Mouse (Mus musculus): Measurements from ENCODE around the gene Krt19. TPM values are rescaled to one million over a fixed set of nuclear protein-coding genes. Genes with fewer than 3 reads are reported as not detected.
A peak's percentile ranks its signal among the peaks of the same experiment; 100 is the strongest.

Krt19 gene
- 0.25 and 0.44 TPM in 2 replicates for polyA plus RNA-seq (2012; rRNA removed)

DNA sequence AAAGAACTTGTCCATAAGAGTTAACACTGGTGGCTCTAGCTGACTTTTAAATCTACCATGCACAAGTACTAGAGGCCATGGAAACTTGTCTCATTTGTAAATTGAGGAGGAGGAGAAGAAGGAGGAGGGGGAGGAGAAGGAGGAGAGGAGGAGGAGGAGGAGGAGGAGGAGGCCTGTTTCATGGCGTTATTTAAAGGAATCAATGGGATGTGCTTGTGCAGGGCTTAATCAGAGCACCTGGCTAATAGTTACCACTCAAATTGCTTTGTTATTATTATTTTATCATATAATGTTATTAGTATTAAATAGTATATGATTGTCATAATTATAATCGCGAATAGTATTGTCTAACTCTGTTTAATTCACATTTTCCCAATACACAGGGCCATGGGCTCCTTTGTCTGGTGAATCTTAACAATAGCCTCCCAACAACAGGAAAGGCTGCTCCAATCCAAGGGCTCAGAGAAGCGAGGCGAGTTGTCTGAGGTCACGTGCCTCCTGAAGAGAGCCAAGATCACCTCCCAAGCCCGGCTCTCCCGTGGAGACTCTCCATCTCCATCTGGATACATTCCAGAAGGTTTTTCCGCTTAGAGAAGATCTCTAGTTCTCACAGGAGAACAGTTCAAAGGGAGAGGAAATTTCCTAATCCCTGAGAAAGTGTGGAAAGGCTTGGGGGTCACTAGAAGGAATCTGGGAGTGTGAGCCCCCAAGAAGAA lies at the start of gene Krt19:
TSS of gene Krt19 (minus strand) at position 51 of the 716 bp plus-strand sequence.
- Histone ChIP-seq H3K27ac (ENCODE audit: insufficient read depth, low read length) (no peak within 1 kb of the TSS), H3K4me3 (ENCODE audit: insufficient read depth, low read length) (no peak within 1 kb of the TSS), H3K4me1 (ENCODE audit: control insufficient read depth, insufficient read depth, low read length) (no peaks in the 10 kb centered on the region)
- TF ChIP-seq CTCF (IDR thresholded peaks at IDR 0.05; ENCODE audit: extremely low read depth, insufficient read depth, low read length), result no peak
- no peak for TF ChIP-seq POLR2A (IDR thresholded peaks at IDR 0.05; ENCODE audit: extremely low read depth, insufficient read depth, low read length)

DNA sequence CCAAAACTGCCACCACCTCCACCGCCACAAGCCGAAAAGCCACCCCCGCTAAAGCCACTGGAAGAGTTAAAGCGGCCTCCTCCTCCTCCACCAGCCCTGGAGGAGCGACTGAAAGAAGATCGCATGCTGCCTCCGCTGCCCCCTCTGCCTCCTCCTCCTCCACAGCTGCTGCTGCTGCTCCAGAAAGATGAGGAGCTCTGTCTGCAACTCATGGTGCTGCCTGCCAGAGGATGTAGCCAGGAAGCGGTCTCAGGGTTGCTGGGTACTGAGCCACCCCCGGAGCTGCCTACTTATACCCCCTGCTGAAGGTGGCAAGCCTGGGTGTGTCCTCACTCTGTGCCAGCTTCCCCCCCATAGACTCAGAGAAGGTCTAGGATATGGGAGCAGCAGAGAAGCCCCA lies 44.5 kb upstream of the Krt19 start, which contains the start of gene Krt9:
TSS of gene Krt9 (minus strand) at position 255 of the 400 bp plus-strand sequence.
- TF ChIP-seq CTCF (IDR thresholded peaks at IDR 0.05; ENCODE audit: extremely low read depth, insufficient read depth, low read length) (no peak), POLR2A (IDR thresholded peaks at IDR 0.05; ENCODE audit: extremely low read depth, insufficient read depth, low read length) (no peak)
- H3K4me3 ChIP-seq (ENCODE audit: insufficient read depth, low read length), result no peak within 1 kb of the TSS
- peak within 1 kb of the TSS; percentile 45 for H3K27ac ChIP-seq (ENCODE audit: insufficient read depth, low read length)
- peaks cover 9% of the 10 kb centered on the region for H3K4me1 ChIP-seq (ENCODE audit: control insufficient read depth, insufficient read depth, low read length)

DNA sequence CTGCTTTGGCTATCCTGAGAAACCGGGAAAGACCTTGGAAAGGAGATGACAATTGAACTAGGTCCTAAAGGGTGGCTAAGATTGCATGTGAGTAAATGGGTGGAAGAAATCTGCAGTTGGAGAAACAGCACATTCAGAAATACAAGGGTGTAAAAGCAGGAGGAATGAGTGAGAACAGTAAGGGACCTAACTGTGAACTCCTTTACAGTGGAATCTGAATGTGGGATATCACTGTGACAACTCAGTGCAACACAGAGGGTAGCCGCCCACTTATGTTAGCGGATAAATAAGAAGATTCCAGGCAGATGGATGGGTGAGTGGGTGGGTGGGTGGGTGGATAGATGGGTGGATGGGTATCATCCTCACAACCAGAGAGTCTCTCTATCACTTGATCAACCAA lies 43.4 kb upstream of the Krt19 start:
- H3K27ac ChIP-seq (ENCODE audit: insufficient read depth, low read length), result no peak overlapping the region
- H3K4me1 ChIP-seq (ENCODE audit: control insufficient read depth, insufficient read depth, low read length), result peaks cover 9% of the 10 kb centered on the region
- H3K4me3 ChIP-seq (ENCODE audit: insufficient read depth, low read length), result no peak overlapping the region
- TF ChIP-seq CTCF (IDR thresholded peaks at IDR 0.05; ENCODE audit: extremely low read depth, insufficient read depth, low read length) (no peak), POLR2A (IDR thresholded peaks at IDR 0.05; ENCODE audit: extremely low read depth, insufficient read depth, low read length) (no peak)

DNA sequence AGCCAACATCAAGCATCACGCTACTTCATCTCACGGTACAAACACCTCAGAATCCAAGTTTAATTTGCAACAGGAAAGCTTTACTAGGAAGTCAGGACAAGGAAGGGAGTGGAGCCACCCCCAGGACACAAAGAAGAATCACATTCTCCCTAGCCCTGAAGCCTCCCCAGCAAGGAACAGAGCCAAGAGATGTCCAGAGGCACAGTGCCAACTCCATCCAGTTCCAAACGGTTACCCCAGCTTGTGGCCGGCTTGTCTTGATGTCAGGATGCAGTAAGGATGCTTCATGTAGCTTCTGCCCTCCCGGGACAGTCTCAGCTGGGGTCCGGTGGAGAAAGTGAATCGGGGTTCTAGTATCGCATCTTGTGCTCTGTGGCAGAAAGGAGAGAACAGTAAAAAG lies 38.3 kb upstream of the Krt19 start:
- Histone ChIP-seq H3K4me1 (ENCODE audit: control insufficient read depth, insufficient read depth, low read length) (0 out of 2 replicates have a peak, but pooled peaks cover 4% of the 10 kb centered on the region), H3K27ac (ENCODE audit: insufficient read depth, low read length) (no peak overlapping the region), H3K4me3 (ENCODE audit: insufficient read depth, low read length) (no peak overlapping the region)
- no peak for TF ChIP-seq POLR2A (IDR thresholded peaks at IDR 0.05; ENCODE audit: extremely low read depth, insufficient read depth, low read length)
- TF ChIP-seq CTCF (IDR thresholded peaks at IDR 0.05; ENCODE audit: extremely low read depth, insufficient read depth, low read length), result no peak

DNA sequence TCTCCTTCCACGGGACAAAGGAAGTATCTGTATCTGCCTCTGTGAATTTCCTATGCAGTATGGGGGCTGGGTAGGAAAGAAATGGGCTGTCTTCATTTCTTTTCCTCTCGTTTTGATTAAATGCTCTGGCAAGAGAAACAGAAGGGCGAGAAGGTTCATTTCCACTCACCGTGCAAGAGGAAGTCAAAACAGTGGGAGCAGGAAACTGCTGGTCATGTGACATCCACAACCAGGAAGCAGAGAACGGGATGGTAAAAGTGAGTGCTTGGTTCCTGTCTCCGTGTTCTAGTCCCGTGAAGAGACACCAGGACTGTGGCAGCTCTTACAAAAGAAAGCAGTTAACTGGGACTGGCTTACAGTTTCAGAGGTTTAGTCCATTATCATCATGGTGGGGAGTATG lies 33.3 kb upstream of the Krt19 start:
- TF ChIP-seq CTCF (IDR thresholded peaks at IDR 0.05; ENCODE audit: extremely low read depth, insufficient read depth, low read length), result no peak
- no peak for TF ChIP-seq POLR2A (IDR thresholded peaks at IDR 0.05; ENCODE audit: extremely low read depth, insufficient read depth, low read length)
- Histone ChIP-seq H3K4me3 (ENCODE audit: insufficient read depth, low read length) (no peak overlapping the region), H3K27ac (ENCODE audit: insufficient read depth, low read length) (no peak overlapping the region), H3K4me1 (ENCODE audit: control insufficient read depth, insufficient read depth, low read length) (peaks cover 5% of the 10 kb centered on the region; the same call in 1 of the 2 replicates)

DNA sequence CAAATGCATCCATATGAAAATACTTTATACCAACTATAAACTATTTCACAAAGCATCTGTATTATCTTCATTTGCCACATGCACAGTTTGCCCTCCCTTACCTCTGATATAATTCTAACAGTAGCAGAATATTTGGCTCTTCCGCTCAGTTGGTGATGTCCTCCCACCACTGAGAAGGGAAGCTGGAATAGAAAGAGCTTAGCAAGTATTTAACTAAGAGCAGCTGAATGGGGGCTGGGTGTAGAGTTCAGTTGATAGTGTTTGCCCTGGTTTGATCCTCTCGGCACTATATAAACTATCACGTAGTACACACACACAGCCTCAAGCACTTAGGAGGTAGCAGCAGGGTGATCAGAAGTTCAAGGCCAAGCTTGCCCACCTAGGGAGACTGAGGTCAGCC lies 30.8 kb upstream of the Krt19 start:
- TF ChIP-seq CTCF (IDR thresholded peaks at IDR 0.05; ENCODE audit: extremely low read depth, insufficient read depth, low read length) (no peak), POLR2A (IDR thresholded peaks at IDR 0.05; ENCODE audit: extremely low read depth, insufficient read depth, low read length) (no peak)
- Histone ChIP-seq H3K4me3 (ENCODE audit: insufficient read depth, low read length) (no peak overlapping the region), H3K4me1 (ENCODE audit: control insufficient read depth, insufficient read depth, low read length) (peaks cover 5% of the 10 kb centered on the region; the same call in 1 of the 2 replicates), H3K27ac (ENCODE audit: insufficient read depth, low read length) (no peak overlapping the region)

DNA sequence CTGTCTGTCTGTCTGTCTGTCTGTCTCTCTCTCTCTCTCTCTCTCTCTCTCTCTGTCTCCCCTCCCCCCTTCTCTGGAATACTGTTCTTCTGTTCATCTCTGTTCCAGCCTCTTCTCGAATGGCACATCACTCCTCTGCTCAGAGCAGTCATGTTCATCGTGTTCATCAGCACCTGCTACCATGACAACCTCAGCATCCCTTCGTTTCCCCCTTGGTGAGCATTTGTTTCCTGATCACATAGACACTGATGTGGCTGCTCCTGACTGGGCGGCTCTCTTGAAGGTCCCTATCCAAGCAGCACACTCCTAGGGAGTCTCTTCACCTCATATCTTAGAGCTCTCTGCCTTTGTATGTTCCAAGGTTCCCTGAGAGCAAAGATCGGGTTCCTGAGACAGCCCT lies 29.8 kb upstream of the Krt19 start:
- Histone ChIP-seq H3K4me1 (ENCODE audit: control insufficient read depth, insufficient read depth, low read length) (peaks cover 5% of the 10 kb centered on the region; the same call in 1 of the 2 replicates), H3K4me3 (ENCODE audit: insufficient read depth, low read length) (no peak overlapping the region), H3K27ac (ENCODE audit: insufficient read depth, low read length) (no peak overlapping the region)
- TF ChIP-seq CTCF (IDR thresholded peaks at IDR 0.05; ENCODE audit: extremely low read depth, insufficient read depth, low read length) (no peak), POLR2A (IDR thresholded peaks at IDR 0.05; ENCODE audit: extremely low read depth, insufficient read depth, low read length) (no peak)

DNA sequence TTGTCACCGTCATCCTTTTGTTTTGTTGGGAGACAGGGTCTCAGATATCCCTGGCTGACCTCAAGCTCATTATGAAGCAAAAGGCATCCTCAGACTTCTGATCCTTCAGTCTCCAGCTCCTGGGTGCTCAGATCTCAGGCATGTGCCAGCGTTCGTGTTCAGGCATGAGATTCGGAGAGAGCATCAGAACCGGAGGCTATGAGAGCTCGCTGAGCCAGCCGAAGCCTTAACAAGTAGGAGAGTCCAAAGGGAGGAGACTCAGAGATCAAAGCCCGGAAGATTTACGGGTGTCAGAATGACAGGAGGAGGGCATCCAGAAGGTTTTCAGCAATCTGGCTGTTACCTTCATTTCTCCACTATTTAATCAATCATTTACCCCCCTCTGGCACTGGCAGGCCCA lies 28.3 kb upstream of the Krt19 start:
- no peak overlapping the region for H3K27ac ChIP-seq (ENCODE audit: insufficient read depth, low read length)

DNA sequence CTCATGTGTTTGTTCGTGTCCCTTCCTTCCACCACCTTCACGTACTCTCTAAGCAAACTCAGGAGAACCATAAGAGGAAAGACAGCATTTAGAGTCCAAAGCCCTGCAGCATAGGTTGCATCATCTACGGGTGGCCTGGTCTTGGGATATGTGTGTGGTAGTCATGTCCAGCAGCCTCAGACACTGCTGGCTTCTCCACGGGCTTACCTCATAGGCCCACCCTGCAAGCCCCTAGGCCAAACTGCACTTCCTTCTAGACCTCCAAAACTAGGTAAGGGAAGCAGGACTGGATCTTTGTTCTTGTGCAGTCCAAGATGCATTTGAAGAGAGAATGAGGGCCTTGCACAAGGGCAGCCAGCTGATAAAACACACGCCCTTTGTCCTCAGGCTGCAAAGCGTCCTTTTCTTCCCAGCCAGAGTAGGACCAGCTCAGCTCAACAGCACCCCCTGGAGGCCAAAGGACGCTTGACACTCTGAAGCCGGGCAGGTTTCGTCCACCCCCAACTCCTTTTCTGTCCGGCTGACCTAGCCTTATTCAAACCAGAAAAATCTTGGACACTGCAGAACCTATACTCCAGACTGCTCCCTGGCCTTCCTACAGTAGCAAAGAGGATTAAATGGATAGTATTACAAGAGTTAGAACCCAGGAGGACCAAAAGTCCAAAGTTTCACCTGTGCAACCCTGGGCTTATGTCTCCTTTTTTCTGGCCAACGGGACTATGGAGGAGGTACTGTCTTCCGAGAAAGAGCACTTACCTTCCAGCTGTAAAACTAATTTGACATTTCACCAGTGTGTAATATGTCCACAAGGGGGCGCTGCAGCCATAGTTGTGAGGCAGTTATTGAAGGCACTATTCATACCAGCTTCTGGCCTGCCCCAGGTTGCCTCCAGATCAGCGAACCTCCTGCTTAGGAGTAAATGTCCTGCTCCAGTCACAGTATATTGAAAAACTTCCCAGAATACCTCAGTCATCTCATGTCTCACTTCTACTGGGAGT lies 20.6 kb upstream of the Krt19 start:
- no peak overlapping the region for H3K4me3 ChIP-seq (ENCODE audit: insufficient read depth, low read length)
- no peak overlapping the region for H3K27ac ChIP-seq (ENCODE audit: insufficient read depth, low read length)
- TF ChIP-seq POLR2A (IDR thresholded peaks at IDR 0.05; ENCODE audit: extremely low read depth, insufficient read depth, low read length), result no peak
- TF ChIP-seq CTCF (IDR thresholded peaks at IDR 0.05; ENCODE audit: extremely low read depth, insufficient read depth, low read length), result peak; percentile 89
- peaks cover 2% of the 10 kb centered on the region for H3K4me1 ChIP-seq (ENCODE audit: control insufficient read depth, insufficient read depth, low read length)

More for the DNA sequence above, 28.3 kb upstream of the Krt19 start:
- Histone ChIP-seq H3K4me1 (ENCODE audit: control insufficient read depth, insufficient read depth, low read length) (peaks cover 5% of the 10 kb centered on the region; the same call in 1 of the 2 replicates), H3K4me3 (ENCODE audit: insufficient read depth, low read length) (no peak overlapping the region)
- TF ChIP-seq POLR2A (IDR thresholded peaks at IDR 0.05; ENCODE audit: extremely low read depth, insufficient read depth, low read length) (no peak), CTCF (IDR thresholded peaks at IDR 0.05; ENCODE audit: extremely low read depth, insufficient read depth, low read length) (no peak)
